Mouse (Mus musculus): ENCODE results near the gene Gtf2e1. TPM values are rescaled to one million over a fixed set of nuclear protein-coding genes. Genes with fewer than 3 reads are reported as not detected.

Gene Gtf2e1
- total RNA-seq, 2 experiments from 2014 or later: 15.6 to 16.6 TPM

- no peak for DNase-seq (ENCODE audit: low spot score in 2 of 2)
These were observed 44.6 kb downstream of the Gtf2e1 start for GRCm38 (mm10) chr16:37495017-37495416.

GRCm38 (mm10) chr16:37486826-37487612, 52.6 kb downstream of the Gtf2e1 start:
- DNase-seq (ENCODE audit: low spot score in 2 of 2): no peak

DNA sequence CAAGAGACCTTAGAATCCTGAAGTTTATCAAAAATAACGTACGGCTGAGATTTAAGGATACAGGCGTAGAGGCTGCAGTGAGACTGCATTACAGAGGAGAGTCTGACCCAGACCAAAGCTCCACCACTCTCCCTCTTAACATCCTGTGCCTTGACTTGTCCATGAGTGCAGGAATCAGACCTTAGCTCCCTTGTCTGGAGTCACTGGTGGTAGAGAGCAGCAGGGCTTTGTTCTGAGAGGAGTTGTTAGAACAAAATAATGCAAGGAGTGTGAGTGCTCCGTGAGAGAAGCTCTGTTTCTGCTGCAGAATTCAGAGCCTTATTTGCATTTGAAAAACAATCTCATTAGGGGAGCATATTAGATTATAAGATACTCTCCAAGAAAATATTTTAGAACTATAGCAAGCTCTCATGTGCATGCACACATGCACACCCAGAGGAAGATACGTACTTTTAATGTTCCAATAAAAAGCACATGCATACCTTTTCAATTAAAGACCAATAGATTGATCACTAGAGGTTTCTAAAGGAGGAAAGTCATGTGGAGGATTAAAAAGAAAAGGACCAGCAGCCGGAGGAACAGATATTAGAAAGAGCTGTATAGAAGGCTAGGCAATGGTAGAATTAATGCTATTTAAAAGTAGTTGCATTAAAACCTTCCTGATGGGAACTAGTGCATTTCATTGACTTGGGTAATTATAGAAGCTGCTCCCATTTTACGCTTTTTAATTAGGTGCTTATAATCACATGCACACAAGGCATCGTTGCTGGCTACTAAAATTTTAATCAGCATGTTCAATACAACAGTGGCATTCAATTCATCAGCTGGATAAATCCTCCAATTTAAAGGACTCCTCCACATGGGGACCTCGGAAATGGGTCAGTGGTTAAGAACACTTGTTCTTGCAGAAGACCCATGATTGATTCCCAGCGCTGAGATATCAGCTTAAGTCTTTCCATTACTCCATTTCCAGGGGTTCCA, 61.0 kb downstream of the Gtf2e1 start:
- DNase-seq (ENCODE audit: low spot score in 2 of 2): no peak

DNA sequence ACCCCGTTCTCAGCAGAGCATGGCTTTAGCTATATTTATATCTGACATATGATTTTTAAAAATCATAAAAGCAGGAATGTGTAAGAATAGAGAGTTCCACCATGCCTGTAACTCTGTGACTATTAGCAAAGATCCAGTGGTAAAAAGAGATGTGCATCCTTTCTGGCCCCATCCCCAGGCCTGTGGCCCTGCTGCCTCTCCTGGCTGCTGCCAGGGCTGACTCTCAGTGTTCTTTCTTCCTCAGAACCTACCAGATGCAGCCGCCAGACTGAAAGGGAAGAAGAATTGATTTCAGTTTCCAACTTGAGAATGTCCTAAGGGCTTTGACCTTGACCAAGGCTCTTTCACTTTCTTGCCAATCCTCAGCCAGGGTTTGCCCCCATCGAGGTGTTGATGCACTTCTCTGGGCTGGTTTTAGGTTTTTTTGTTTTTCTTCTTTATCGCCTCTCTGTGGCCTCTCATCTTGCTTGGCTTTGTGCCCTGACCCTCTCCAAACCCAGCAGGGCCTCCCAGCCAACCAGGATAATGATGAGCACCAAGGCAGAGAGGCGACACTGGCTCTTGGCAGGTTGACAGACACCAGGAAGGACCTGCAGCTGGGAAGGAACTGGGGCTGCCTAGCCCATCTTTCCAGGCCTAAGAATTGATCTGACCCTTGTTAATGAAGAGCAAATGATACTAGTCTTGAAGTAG, 66.8 kb downstream of the Gtf2e1 start:
- no peak for DNase-seq (ENCODE audit: low spot score in 2 of 2)

- DNase-seq (ENCODE audit: low spot score in 2 of 2): no peak
These were observed 70.0 kb downstream of the Gtf2e1 start for GRCm38 (mm10) chr16:37469595-37469994.

DNA sequence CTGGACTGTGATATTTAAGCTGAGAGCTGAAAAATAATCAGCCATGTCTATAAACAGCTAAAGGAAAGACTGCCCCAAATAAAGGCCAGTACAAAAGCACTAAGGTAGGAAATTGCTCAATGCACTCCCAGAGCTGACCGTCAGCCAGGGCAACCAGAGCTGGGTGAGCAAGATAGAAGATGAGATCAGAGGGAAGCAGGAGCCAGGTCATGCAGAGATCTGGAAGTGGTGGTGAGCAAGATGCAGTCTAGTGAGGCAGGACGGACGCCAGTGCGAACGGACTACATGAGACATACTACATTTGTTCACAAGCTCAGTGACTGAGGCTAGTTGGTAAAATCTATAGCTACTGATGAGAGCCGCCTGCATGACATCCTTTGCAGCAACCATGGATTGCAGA, 75.6 kb downstream of the Gtf2e1 start:
- DNase-seq (ENCODE audit: low spot score in 2 of 2): no peak

- no peak for DNase-seq (ENCODE audit: low spot score in 2 of 2)
These were observed 76.7 kb downstream of the Gtf2e1 start for GRCm38 (mm10) chr16:37462886-37463285.

DNA sequence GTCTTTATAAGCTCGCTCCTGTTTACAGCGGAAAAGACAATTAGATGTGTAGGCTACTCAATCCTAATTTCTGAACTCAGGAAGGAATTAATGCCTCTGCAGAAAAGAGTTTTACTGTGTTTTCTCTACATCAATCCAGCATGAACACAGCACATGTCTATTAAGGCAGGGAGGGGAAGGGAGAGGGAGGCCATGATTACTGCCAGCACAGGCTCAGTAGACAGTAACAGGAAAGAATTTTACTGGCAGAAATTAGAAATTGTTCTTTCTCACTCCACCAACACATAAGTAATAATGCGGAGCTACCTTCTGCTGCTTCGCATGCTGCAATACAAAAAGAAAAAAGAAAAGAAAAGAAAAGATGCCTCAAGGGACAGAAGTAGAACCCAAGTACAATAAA, 78.0 kb downstream of the Gtf2e1 start:
- no peak for DNase-seq (ENCODE audit: low spot score in 2 of 2)

Other genes with a start within 250 kb of the Gtf2e1 start
- gene Stxbp5l, start 154.8 kb downstream of the Gtf2e1 start, total RNA-seq (2021): 1 to 10 TPM; 2.6 to 4.0 TPM
- gene Rabl3, start 96 bp upstream of the Gtf2e1 start, total RNA-seq (2021): 10 to 100 TPM; 19.8 to 20.3 TPM
- 10 to 100 TPM in 1 of 2 experiments, 1 to 10 TPM in 1; 4.0 to 16.9 TPM for gene Hgd, start 40.4 kb upstream of the Gtf2e1 start, total RNA-seq (2021)
- gene Ndufb4, start 114.7 kb upstream of the Gtf2e1 start, total RNA-seq (2021): 100 to 1,000 TPM; 108 to 117 TPM
- 100 to 1,000 TPM; 242 to 304 TPM for gene Fstl1, start 237.1 kb upstream of the Gtf2e1 start, total RNA-seq (2021)

All from adrenal gland, postnatal 4 days (tissue).